Mouse (Mus musculus) cerebellum, adult 18-20 months (tissue): ENCODE measurements at regions not wholly inside any gene's neighbourhood (a gene's known extent, or its start where the extent isn't known, plus 50 kb on each side); places are given as distances from the start of the nearest gene placed in this dataset.
A peak's percentile ranks its signal among the peaks of the same experiment; 100 is the strongest.
"Not testable (repeated sequence)": the region's sequence is repeated elsewhere in the genome, so short reads cannot be mapped to it uniquely, and the experiment has no call there.

Source experiments
- DNase-seq, 2 experiments: peaks; one replicate each; pipeline ENCODE4 v3.0.0; 2021

- no peak for DNase-seq
Observed at GRCm38 (mm10) chr7:83432843-83433242, 151.9 kb upstream of the Tmc3 start.

DNA sequence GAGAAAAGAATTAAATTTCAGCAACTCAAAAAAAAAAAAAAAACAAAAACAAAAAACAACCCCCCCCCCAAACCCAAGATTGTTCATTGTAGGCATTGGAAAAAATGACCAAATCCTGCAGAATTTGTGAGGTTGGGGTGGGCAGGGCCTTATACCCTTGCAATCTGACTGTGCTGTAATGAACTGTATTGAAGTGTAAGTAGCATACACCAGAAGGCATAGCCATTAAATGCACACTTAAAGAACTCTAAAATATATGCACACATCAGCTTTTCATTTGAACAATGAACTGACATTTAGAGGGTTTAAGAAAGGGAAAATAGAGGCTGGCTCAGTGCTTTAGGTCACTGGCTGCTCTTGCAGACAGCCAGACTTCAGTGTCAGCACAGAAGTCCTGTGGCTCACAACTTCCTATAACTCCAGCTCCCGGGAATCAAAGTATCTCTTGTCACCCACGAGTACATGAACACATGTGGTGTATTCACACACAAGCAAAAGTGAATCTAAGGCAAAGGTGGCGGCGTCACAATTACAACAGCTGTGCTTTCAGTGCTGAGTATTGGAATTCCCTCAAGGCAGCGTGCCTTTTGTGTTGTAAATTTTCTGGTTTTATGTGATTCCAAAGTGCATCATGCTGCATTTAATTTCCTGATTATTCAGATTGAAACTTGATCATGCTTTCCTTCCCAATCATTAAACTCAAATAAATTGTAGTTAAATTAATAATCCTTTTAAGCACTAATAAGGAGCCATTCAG, 150.6 kb upstream of the Tmc3 start:
- DNase-seq = no peak

GRCm38 (mm10) chr7:83438538-83439393, 146.0 kb upstream of the Tmc3 start:
- no peak for DNase-seq

- DNase-seq = no peak
Observed at GRCm38 (mm10) chr7:83443596-83444278, 141.0 kb upstream of the Tmc3 start.

DNA sequence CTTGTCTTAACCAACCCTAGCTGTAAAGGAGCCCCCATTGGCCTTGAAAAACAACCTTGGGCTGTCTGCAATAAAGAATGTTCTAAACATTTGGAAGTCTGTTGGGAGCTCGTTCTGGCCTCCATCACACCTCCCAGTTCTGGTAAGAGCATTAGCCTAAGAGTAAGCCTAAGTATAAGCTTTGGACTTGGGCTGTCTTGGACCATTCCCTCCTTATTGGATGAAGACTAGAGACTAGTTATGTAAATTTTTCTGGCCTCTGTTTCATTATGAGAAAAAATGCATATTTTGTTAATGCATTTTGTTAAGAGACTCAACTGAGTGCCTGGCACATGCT, 140.5 kb upstream of the Tmc3 start:
- no peak for DNase-seq

DNA sequence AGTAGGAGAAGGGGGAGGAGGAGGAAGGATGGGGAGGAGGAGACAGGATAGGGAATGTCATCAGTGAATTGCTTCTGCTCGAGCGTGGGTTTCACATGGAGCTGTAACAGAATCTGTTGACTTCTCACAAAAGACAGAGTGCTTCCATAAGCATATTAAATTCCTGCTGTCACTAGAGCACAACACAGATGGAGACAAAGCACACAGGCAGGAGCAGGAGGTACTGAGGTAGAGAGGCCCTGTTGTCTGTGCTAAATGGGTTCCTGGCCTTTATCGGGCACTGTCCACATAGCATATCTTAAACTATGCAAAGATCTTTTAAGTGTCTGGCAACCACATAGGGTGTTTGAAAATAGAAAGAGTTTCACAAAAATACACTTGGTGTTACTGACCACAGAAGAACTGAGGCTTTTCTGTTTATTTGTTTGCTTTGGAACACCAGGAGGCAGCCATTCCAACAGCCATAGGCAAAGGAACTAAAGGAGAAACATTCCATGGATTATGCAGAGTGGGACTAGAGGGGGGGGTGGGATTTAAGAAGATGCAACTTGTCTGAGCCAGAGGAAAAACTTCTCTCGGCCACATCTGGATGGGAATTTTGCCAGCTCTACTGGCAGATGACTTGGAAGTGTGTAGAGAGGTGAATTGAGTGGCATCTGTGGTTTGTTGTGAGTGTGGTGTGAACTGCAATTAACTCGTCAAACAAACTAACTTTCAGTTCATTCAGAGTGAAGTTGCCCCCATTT, 139.4 kb upstream of the Tmc3 start:
- no peak for DNase-seq

DNA sequence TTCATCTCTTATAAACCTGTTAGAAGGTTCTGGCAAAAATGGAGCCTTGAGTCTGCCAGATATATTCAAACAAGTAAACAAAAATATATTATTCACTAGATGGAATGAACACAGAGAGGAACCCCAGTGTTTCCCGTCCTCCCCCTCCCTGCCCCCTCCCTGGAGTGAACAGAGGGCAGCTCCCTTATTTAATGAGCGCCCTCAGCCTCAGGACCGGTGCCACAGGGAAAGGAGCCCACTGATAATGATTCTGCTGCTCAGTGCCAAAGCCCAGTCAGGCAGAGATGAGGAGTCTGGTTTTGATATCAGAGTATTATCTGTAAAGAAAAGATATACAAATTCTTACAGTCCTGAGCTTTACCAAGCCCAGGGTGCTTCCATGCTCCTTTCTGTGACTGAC, 134.4 kb upstream of the Tmc3 start:
- no peak for DNase-seq

DNA sequence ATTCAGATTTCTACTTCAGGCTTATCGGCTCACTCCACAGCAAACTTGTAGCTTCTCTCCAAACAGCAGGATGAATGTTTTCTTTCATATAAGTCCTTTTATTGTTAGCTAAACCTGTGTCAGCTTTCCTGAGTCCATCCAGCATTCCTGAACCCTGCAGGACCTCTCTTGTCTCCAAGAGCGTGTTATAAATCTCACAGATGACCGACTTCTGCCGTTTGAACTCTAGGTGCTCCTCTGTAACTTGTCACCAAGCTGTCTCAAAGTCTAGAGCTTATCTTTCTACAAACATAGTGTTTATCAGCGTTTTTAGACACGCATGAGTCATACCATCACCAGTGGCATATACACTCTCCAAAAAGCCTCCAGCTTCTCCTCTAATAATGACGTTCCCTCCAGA, 132.4 kb upstream of the Tmc3 start:
- no peak for DNase-seq

DNA sequence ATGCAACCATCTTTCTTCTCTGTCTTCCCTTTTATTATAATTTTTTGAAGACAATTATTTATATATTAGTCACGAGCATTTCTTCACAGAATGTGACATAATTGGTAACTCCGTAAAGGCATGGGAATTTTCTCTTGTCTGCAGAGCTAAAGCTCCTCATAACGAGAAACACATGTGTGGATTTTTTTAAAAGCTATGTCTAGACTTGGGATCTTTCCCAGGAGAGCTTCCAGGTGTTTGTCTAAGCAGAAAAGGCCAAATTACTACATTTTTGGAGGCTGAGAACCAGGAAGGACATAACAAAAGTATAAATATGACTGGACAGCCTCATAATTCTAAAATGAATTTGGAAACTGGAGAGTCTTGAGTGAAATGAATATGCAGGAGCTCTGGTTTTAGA, 125.2 kb upstream of the Tmc3 start:
- no peak for DNase-seq

DNA sequence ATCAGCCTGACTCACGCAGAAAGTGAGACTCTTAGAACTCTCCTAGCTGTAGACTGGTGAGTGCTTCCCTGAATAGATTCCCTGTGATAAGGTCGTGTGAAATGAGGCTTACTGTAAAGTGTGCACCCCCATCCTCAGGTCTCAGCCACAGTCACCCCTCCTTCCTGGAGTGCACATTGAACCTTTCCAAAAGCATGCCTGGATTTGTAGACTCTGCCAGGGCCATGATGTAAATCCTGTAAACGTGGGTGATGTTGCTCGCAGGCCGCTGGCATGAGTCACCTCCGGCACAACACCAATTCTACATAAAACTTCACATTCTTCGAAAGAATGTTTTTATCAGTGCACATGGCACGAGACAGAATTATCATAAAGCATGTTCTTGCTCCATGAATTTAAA, 117.7 kb upstream of the Tmc3 start:
- no peak for DNase-seq

- not testable (repeated sequence) for DNase-seq
Observed at GRCm38 (mm10) chr7:83469856-83470255, 114.9 kb upstream of the Tmc3 start.

DNA sequence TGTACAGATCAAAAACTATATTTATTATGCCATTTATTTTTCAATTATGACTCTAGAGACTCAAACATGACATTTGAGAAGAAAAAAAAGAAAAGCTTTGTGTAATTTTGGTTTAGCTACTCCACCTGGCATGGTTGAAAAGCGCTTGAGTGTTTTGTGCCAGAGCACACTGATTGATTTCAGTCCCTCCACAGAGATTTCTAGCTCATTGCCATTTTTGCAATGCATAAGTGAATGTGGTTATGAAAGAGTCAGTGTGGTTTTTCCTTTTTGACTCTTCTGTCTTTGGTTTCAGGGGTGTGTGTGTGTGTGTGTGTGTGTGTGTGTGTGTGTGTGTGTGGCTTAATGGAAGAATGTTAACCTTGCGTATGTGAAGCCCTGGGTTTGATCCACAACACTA, 113.6 kb upstream of the Tmc3 start:
- DNase-seq = no peak

GRCm38 (mm10) chr7:83474471-83474870, 110.3 kb upstream of the Tmc3 start:
- no peak for DNase-seq

DNA sequence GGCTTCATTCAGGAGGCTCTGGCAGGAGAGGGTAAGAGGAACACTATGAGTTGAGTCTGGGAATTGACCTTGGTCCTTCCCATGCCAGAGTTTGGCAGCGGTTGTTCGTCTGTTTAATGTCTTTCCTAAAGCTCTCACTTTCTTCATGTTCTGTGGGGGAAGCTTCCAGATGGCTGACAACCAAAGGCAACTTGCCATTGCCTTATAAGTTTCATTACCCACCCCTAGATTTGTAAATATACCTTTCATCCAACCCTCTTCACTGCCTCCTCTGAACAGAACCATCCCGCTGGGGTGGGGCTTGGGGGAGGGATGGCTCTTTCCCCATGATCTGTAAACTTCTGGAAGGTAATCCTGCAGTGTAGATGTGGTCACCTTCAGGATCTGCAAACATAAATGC, 109.7 kb upstream of the Tmc3 start:
- DNase-seq = no peak

DNA sequence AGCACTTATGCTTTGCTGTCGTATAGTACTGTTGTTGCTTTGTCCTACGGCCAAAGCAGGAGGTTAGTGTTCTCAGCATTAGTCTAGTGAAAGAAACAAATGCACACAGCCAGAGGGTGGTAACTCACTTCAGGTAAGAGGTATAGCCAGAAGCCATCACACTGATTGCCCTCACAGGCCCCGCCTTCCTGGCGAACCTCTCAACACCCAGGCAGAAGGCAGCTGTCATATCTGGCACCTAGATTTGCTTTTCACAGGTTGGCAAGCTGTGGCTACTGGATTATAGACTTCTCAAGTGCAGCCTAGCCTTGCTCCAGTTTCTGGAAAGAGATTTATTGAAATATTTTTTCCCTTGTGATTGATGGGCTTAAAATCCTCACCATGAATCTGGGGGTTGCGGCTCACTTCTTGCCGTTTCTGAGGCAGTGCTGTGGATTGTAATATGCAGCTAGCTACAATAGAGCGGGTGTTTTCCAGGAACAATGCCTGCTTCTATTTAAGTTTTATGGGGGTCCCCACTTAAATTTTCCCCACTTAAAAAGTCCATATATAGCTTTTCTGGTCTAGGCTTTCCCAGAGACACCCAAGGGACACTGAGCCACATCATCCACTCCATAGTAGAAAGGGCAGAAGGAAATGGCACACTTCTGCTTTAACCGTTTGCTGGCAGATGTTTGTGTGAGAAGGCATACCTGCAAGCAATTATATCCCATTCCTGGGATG, 109.1 kb upstream of the Tmc3 start:
- peak; percentile 66 to 77 for DNase-seq

- DNase-seq = no peak
Observed at GRCm38 (mm10) chr7:83476161-83476495, 108.6 kb upstream of the Tmc3 start.

GRCm38 (mm10) chr7:83476861-83477260, 107.9 kb upstream of the Tmc3 start:
- no peak for DNase-seq

- peak; percentile 36 to 47 for DNase-seq
Observed at GRCm38 (mm10) chr7:83477661-83478121, 107.0 kb upstream of the Tmc3 start.

- DNase-seq = no peak
Observed at GRCm38 (mm10) chr7:83481655-83482054, 103.1 kb upstream of the Tmc3 start.

GRCm38 (mm10) chr7:83482254-83482653, 102.5 kb upstream of the Tmc3 start:
- no peak for DNase-seq

DNA sequence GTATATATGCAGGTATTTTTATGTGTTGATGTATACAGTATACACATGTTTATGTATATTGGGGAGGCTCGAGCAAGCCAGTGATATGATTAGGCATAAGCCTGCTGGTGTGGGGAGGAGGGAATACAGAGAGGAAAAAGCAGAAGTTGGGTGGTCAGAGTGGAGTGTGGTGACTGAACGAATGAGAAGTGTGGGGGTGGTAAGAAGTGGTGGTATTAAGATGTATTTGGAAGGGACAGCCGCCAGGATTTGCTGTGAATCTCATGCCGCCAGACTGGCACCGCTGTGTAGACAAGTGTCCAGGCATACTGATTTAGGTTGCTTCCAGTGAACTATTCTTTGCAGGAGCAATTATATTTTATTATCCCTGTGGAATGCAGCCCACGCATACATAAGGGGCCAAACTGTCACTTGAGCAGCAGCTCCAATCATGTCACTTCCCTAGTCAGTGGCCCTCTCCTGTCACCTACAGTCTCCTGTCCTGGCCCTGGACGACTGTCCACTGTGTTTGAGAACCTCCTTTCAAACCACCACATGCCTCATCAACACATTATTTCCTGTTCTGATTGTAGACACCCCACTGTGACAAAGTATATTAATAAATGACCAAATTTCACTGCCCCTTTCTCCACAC, 101.9 kb upstream of the Tmc3 start:
- DNase-seq = no peak
